Mouse (Mus musculus) liver, adult (tissue): ENCODE data around the gene Gm20388.

Experiments
- GATA4 ChIP-seq: IDR thresholded peaks from 2 replicates; pipeline ENCODE4 v1.6.1; 2014; ENCODE audit warnings: mild to moderate bottlenecking, low read length; ENCODE audit not compliant: insufficient replicate concordance

The Gm20388 gene

DNA sequence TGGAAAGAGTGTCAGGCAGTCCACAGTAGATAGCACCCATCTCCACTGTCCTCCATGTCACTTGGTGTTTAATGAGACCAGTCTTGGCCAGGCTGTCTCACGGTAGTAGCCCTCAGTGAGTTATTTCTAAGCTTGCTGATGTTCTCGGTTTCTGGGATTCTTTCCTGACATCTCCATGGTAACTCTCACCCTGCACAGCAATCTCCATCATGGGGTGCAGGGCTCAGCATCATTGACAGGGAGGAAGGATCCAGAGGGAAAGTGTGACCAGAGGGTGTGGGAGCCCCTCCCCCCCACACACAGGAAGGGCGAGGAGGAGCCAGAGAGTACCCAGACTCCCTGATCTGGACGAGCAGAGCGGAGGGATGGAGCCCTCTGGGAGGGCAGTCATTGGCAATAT lies 4232.4 kb downstream of the Gm20388 start:
- no peak for TF ChIP-seq GATA4

DNA sequence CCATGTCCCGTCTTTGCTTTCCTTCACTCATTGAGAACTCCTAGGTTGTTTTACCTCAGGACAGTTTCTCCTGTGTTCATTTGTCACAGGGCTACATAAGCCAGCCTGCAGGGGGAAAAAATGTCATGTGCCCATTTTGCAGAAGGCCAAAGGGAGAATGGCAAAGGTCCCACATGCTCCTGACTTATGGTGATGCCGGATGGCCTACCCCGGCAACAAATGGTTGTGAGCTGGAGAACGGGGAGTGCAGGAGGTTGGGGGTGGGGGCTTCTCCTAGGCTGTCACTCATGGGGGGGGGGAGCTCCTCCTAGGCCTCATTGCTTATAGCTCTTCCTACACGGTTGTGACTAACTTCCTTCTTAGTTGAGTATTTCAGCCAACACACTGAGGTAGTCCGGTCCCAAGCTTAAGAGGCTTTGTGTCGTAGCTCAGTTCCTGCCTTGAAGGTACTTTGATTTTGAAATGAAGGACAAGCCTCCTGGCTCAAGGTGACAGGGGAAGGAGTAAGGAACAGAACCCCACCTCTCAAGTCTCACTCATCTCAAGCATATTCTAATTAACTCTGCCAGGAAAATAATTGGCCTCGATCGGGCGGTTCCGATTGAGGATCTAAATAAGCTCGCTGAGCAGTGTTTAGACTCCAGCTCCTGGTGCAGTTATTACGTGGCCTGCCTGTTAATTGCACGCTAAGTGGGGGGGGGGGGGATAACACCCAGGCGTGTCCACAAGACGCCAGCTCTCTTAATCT lies 4233.4 kb downstream of the Gm20388 start:
- TF ChIP-seq GATA4, result no peak

DNA sequence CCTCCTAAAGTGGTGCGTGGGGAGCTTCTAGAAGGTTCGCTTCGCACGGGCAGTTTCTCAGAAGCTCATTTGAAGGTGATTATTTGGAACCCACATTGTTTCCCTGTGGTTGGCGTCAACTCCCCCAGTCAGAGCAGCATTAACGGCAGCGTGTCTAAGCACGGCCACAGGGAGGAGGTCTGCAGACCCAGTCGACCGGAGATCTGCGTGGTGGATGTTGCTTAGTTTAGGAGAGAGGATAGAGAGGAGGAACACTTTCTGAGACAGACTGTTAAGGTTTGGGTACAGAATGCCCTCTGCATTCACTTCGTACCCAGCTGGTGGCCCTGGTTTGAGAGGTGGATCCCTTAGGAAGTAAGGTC lies 4234.0 kb downstream of the Gm20388 start:
- no peak for TF ChIP-seq GATA4

DNA sequence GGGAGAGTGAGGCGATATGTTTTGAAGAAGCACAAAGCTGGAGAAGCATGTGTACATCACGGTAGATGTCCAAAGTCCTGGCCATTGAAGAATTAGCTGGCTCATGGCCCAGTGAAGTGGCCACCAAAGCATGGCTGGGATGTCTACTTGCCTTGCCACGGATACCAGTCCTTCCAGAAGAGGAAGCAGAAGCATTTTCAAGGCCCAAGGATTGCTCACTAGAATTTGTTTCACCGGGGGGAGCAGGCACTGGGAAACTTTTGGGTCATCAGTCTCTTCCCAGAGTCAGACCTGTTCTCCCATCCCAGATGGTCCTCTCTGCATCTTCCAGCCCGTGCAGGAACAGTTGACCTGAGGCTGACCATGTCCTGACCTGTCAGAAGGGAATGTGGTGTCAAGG lies 4235.6 kb downstream of the Gm20388 start:
- TF ChIP-seq GATA4, result no peak

DNA sequence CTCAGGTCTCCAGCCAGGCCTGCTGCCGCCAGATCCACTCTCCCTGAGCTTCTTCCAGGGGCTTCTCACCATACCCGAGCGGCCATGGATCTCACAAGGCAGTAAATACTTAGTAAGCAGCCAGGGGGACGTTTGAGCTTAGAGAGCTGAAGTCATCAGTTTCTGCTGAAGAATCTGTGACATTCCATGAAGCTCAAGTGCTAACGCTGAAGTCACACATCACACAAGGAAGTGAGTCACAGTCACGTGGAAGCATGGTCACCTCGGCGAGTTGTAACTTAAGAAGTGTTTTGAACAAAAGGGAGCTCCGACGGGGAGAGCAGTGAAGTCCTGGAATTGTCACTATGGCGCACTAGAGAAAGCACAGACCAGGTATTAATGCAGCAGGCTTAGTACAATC lies 4239.4 kb downstream of the Gm20388 start:
- no peak for TF ChIP-seq GATA4

DNA sequence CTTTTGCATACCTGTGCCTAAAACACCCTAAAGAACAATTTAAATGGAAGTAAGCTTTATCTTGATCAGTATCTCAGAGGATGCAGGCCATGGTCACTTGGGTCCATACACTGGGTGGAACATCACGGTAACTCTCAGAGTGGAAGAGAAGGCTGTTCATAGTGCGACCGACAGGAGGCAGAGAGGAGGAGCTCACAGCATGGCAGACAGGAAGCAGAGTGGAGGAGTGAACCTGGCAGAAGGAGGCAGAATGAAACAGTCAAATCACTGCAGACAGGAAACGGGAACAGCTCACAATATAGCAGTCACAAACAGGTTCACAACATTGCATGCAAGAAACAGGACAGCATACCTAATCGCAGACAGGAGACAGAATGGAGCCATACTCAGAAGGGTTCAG lies 4239.9 kb downstream of the Gm20388 start:
- TF ChIP-seq GATA4, result no peak

DNA sequence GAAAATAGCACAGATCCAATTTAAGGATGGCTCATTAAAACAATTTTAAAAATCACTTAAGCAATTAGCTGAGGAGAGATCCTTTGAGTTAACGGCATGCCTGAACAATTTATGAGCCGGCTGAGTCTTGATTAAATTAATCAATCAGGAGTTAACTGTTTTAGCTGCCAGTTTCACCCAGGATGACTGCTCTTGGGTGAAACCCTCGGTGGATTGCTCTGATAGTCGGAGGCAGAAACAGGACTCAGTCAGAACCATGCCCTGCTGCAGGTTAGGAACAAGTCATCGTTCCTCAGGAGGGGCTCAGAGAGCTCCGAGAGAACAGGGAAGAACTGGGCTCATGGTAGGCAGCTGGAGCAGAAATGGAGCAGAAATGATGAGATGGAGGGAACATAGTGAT lies 4241.2 kb downstream of the Gm20388 start:
- TF ChIP-seq GATA4, result no peak

DNA sequence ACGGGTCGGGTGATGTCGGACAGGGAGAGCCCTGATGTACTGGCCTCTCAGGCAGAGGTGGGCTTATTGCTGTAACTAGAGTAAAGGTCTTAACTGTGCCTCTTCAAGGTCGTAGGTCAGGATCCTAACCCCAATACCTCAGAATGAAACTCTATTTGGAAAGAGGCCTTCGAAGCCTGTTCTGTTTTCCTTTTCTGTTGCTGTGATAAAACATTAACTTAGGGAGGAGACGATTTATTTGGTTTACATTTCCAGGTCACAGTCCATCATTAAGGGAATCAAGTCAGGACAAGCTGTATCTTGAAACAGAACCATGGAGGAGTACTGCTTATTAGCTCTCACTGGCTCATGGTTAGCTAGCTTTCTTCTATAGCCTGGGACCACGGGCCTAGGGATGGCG lies 4242.1 kb downstream of the Gm20388 start:
- no peak for TF ChIP-seq GATA4

DNA sequence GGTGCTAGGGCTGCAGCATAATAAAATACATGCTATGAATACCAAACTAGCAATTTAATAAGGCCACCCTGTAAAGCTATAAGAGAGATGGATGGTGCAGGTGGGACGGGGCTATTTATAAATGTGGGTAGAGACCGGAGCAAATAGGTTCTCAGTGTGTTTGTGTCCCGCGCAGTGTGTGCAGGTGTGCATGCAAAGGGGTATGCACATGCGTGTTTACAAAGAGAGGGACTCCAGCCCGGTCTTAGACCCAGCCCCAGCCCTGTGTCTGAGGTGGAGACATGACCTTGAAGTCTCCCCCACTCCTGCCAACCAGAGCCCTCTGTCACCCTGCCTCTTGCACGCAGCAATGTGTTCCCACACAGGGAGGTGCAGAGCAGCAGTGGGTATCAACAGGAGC lies 4245.7 kb downstream of the Gm20388 start:
- TF ChIP-seq GATA4, result no peak

DNA sequence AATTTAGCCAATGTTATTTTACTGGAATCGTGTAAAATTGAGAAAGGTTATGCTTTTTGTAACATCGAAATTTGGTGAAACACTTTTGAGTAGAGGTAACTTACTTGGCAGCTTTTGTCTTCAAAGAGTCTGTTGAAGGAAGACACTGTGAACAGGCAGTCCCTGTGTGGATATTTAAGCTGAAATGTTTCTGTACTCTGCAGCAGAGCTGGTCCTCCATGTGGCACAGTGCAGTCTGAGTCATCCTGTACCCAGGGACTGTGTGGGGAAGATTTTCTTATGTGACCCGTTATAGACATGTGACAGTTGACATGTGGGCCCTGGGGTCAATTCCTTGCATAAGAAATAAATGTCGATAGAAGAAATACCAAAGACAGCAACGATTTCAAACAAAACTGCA lies 4251.0 kb downstream of the Gm20388 start:
- TF ChIP-seq GATA4, result no peak

DNA sequence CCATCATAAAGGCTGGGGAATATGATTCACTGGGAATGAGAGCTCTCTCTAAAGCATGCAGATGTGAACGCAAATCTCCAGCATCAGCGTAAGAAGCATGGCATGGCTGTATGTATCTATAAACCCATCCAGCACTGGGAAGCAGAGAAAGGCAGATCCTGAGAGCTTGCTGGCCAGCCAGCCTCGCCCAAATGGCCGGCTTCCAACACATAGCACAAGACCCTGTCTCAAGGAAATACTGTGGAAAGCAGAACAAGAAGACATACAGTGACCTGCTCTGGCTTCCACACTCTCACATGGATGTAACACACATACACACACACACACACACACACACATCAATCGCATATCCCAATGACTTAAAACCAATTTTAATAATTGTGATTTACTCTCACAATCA lies 4252.6 kb downstream of the Gm20388 start:
- TF ChIP-seq GATA4, result no peak

DNA sequence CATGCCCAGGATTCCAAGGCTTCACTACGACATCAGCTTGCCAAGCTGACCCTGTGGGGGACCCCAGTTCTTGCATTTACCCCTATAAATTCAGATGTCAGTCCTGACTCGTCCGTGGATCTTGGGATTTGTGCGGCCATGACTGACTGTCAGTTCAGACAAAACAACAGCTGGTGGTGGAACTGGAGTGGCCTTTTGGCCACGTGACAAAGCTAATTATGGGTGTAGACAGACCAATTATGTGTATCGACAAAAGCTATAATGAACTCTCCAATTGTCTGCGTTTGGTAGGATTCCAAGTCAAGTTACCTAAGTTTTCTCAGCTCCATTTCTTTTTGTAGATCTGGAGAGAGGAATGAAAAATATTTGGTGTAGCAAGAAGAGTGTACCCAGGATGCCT lies 4259.1 kb downstream of the Gm20388 start:
- no peak for TF ChIP-seq GATA4

DNA sequence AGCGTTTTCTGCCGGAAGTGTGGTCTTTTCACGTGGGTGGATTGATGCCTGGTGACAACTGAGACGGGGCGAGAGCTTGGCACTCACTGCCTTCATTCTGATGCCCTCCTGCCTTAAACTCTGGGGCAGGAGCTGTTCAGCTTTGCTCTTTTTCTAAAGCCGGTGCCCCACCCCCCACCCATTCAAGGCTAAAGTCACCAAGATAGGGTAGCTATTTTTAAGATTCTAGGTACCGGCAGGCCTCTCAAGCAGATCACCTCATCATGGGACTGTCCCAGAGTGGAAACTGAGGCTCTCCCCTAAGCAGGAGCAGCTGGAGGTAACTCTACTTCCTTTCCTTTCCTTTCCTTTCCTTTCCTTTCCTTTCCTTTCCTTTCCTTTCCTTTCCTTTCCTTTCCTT lies 4260.0 kb downstream of the Gm20388 start:
- no peak for TF ChIP-seq GATA4

DNA sequence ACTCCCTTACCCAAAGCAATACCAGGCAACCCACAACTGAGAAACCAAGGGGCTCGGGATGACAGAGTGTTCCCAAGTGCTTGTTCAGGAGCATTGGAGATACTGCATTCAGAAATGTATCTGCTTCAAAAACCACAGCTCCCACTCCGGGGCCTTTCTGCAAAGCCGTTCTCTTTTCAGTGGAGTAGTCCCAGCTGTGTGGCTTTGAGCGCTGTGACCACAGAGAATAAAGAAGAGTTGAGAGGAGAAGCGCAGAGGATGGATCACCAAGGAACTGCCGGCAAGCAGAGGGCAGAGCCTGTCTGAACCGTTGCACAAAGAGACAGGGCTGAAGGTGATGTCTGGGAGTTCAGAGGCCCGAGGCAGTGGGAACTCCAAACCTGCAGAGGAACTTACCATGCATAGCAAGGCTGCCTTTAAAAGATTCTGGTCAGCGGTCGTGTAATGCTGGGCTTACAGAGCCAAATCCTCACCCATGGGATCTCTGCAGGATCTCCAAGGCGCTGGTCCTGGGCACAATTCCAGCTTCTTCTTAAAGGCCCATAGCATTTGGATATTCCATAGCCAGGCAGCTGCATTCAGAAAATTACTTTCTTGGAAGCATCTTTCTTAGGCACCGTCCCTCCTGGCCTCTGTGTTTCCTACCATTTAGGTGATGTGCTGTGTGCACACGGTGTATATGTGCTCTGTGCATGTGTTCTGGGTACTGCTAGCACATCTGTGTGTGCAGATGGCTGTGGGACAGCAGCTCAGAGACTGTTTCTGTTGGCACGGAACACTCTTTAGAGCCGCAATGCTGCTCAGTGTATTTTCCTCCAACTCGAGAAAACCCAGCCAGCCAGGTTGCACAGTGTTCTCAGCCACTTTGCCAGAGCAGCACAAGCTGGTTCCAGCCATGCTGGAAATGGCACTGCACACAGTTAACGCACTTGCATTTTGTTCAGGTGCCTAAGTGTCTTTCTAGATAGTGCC lies 4261.2 kb downstream of the Gm20388 start:
- no peak for TF ChIP-seq GATA4

DNA sequence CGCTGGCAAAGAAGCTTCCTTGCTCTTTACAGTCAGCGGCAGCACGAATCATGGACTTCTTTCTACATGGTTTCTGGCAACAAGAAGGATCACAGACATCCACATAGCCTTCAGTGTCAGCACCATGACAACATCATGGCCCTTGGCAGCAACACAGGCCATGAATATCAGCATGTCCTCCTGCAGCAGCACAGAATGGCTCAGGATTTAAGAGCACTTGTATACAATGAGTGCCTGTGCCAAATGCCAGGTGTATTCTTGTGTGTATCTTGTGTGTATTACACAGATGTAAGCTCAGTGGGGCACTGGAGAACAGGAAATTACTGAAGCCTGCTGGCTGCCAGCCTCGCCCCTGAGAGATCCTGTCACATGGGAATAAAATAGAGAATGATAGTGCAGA lies 4263.0 kb downstream of the Gm20388 start:
- no peak for TF ChIP-seq GATA4

DNA sequence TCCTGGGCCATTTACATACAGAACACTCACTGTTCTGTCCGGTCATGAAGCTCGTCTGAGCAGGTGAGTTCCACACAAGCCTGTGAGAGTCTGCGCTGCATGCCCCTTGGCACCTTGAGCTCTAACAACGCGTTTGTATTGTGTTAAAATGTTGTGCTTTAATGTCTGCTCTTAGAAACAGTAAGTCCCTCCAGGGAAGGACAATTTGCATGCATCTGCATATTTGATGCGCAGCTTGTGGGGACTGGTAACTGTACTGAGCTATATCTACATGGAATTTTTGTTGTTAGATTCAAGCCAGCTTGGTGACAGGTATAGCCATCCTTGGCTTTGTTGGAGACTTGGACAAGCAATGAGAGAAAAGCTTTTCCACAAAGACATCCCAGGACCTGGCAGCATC lies 4265.5 kb downstream of the Gm20388 start:
- no peak for TF ChIP-seq GATA4

DNA sequence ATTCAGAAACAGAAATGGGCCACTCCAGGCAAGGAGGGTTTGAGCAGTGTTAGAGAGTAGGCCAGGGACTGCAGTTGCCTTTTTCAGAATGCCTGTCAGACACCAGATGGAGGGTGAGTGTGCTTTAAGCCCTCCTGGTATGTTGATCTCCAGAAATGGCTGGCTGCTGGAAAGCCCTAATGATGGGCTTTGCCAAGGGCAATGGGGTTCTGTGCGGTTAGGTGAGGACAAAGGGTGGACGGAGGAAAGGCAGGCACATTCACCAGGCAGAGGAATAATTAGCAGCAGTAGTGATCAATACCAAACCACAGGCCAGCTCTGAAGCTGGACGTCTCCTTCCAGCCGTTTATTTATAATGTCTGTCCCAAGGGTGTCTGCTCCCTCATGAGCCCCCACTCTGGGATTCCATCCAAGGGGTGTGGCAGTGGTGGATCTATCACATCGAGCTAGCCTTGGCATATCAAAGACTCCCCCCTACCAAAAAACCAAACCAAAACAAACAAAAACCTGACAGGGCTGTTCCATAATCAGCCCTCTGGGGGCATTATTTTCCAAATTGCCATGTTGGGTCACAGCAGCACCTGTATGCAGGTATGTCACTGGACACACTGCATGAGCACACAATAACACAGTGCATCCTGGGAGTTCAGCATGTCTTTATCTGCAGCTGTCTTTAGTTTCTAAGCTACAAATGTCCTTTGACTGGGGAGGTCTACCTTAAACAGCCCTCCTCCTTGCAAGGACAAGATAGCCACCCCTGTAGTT lies 4270.2 kb downstream of the Gm20388 start:
- no peak for TF ChIP-seq GATA4
